Mouse (Mus musculus): ENCODE data around the gene Rab5b.
A peak's percentile ranks its signal among the peaks of the same experiment; 100 is the strongest.

DNA sequence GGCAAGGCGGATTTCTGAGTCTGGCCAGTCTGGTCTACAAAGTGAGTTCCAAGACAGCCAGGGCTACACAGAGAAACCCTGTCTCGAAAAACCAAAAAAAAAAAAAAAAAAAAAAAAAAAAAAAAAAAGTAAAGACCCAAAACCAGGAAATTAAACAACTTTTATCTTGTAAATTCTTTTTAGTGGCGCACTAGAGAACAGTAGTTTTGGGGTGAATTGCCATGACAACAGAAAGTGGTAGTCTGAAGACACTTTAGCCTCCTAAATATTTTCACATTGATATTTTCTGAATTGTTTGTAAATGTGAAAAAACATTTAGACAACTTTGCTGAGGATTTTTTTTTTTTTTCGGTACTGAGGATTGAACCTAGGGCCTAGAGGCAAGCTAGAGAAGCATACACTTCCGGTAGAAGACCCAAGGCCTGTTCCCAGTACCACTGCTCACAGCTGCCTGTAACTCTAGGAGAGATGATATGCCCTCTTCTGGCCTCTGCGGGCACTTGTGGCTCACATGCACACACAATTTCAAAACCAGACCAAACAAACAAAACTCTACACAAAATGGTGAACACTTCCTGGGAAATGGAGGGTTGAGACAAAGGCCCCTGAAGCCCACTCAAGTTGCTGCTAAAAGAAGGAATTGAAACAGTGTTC, 1.1 kb upstream of the Rab5b start:
- TF ChIP-seq CTCF (IDR thresholded peaks at IDR 0.05) (peak; percentile 27; the same call in 1 of the 2 replicates), EP300 (IDR thresholded peaks at IDR 0.05) (no peak)

Data from lung, postnatal 0 days (tissue).